Mouse (Mus musculus) testis, adult 2 months (tissue): ENCODE data around the gene Safb.

Experiments
- CTCF ChIP-seq: fragments of 200-500 bp; IDR thresholded peaks from 2 replicates; pipeline ENCODE4 v1.5.1; 2012; ENCODE audit warnings: low read depth, mild to moderate bottlenecking, inconsistent platforms, low read length, moderate library complexity; ENCODE audit not compliant: control insufficient read depth, insufficient read depth, insufficient replicate concordance
- POLR2A ChIP-seq: fragments of 200-500 bp; IDR thresholded peaks from 2 replicates; pipeline ENCODE4 v1.6.1; 2012; ENCODE audit warnings: low read depth, mild to moderate bottlenecking, inconsistent platforms, low read length, moderate library complexity; ENCODE audit not compliant: control insufficient read depth

GRCm38 (mm10) chr17:56625495-56625894, 40.9 kb downstream of the Safb start:
- TF ChIP-seq CTCF: no peak
- no peak for TF ChIP-seq POLR2A
